Mouse (Mus musculus): ENCODE data around the gene Arhgef3.

Gene Arhgef3

GRCm38 (mm10) chr14:27388616-27389015, 273.9 kb downstream of the Arhgef3 start:
- no peak for DNase-seq

- DNase-seq, result no peak
Measured at GRCm38 (mm10) chr14:27389722-27390121, 275.0 kb downstream of the Arhgef3 start.

DNA sequence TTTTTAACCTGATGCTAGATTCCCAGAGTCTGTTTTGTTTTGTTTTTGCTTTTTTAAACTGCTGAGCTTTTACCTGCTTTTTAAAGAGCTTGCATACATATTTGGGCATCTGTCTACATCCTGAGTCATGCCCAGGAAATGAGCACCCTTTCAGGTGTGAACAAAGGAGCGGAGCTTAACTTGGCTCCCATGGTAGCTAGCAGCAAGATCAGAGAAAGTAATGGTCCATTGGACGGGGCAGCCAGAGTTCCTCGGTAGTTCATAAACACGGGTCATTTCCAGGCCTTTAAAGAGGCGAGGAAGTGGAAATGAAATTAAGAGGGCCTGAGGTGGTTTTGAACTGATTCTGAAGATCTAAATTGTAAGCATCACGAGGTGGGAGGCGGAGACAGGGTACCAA, 276.0 kb downstream of the Arhgef3 start:
- no peak for DNase-seq

DNA sequence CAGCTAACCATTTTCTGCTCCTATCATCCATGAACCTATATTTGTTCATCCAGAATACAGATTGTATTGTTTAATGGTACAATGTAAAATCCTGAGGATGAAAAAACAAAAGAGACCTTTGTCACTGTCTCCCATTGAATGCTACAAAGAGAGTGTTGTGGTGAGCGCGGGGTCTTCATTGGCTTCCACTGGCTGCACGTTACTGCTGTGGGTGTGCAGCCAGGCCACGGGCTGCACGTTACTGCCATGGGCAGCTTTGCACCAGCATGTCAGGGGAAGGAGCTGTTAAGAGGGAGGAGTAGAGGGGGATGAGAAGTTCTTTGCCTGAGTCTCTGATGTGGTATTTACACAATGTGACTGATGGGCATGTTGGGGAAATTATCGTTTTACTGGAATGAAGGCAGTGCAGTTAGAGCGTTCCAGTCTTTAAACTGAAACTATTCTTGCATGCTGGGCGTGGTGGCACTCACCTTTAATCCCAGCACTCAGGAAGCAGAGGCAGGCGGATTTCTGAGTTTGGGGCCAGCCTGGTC, 277.1 kb downstream of the Arhgef3 start:
- DNase-seq, result no peak

- no peak for DNase-seq
Measured at GRCm38 (mm10) chr14:27392660-27393059, 278.0 kb downstream of the Arhgef3 start.

- no peak for DNase-seq
Measured at GRCm38 (mm10) chr14:27393806-27394205, 279.1 kb downstream of the Arhgef3 start.

DNA sequence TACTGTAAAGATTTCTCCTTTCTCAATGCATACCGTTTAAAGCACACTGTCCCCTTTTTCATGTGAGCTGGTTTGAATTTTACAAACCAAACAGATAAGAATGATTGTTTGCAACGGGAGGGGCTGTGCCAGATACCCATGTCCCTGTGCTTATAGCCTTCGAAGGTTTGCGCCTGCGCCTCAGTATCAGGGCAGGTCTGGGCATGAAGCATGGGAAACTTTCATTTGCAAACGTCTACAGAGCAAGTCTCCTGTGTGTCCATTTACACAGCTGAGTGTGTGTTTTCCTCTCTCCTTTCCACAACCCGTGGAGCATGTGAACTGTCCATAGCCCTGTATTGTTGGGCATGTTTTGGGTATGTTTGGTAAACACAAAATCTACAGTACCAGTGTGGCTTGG, 281.7 kb downstream of the Arhgef3 start:
- DNase-seq, result no peak

DNA sequence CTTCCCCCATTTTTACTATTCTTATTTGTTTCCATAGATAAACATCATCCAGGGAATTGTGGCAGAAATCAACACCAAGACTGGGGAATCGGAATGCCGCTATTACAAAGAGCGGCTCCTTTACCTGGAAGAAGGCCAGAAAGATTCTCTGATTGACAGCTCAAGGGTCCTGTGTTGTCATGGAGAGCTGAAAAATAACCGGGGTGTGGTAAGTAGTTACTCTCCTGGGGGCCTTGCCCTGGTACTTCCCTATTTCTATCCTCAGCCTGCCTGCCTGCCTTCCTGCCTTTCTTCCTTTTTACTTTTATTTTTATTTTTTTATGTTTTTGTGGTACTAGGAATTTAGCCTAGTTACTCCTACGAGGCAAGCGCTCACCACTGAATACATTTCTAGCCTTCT, 282.8 kb downstream of the Arhgef3 start:
- no peak for DNase-seq

GRCm38 (mm10) chr14:27400495-27400894, 285.8 kb downstream of the Arhgef3 start:
- no peak for DNase-seq

- no peak for DNase-seq
Measured at GRCm38 (mm10) chr14:27401717-27402278, 287.1 kb downstream of the Arhgef3 start.

- DNase-seq, result no peak
Measured at GRCm38 (mm10) chr14:27402332-27403250, 287.9 kb downstream of the Arhgef3 start.

DNA sequence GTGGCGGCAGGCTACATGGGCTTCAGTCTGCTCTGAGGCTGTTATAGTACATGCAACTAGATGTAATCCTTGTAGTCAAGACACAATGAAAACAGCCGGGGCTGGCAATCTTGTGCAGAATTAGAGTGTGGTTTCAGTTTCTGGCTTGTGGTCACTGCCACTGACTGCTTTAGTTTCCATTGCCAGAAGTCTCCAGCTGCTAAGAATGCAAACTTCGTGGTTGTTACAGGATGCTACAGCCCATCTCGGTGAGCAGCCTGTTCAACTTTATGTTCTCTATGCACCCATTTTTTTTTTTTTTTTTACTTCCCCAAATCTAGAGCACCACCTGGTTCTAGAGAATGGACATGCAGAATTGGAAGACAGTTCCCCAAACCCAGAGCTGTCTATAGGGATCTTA, 290.8 kb downstream of the Arhgef3 start:
- DNase-seq, result no peak

DNA sequence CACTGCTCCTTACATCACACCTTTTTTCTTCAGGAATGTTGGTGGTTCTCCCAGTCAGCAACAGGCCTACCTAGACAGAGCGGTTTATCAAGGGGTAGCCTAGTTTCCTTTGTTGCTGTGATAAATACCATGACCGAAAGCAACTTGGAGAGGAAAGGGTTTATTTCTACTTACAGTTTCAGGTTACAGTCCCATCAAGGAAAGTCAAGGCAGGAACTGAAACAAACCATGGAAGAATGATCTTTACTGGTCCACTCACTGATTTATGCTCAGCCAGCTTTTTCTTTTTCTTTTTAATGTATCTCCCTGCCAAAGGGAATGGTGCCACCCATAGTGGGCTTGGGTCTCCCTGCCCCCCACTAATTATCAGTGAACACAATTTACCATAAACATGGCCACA, 291.2 kb downstream of the Arhgef3 start:
- DNase-seq, result no peak

GRCm38 (mm10) chr14:27408240-27408639, 293.5 kb downstream of the Arhgef3 start:
- DNase-seq, result no peak

- DNase-seq, result no peak
Measured at GRCm38 (mm10) chr14:27409662-27410061, 295.0 kb downstream of the Arhgef3 start.

- DNase-seq, result no peak
Measured at GRCm38 (mm10) chr14:27411492-27411891, 296.8 kb downstream of the Arhgef3 start.

DNA sequence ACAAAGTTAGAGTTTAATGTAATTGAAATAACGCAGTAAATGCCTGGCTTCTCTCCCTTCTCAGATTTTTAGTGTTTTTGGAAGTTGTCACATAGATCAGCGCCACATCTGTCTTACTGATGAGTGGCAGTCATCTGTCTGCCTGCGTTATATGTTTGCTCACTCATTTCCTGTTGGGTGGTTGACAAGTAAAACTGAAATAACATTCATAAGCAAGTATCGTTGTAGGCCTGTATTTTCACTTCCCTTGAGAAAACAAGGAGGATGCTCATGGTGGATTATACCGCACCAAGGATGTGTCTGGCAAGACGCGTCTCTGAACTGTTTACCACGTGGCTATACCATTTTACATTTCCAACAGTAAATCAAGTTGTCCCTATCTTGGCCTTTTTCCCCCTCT, 298.0 kb downstream of the Arhgef3 start:
- no peak for DNase-seq

GRCm38 (mm10) chr14:27413961-27414360, 299.3 kb downstream of the Arhgef3 start:
- peak in 1 of 2 experiments; percentile 44 for DNase-seq

GRCm38 (mm10) chr14:27420816-27421215, 306.1 kb downstream of the Arhgef3 start:
- no peak for DNase-seq

- no peak for DNase-seq
Measured at GRCm38 (mm10) chr14:27422301-27422700, 307.6 kb downstream of the Arhgef3 start.

DNA sequence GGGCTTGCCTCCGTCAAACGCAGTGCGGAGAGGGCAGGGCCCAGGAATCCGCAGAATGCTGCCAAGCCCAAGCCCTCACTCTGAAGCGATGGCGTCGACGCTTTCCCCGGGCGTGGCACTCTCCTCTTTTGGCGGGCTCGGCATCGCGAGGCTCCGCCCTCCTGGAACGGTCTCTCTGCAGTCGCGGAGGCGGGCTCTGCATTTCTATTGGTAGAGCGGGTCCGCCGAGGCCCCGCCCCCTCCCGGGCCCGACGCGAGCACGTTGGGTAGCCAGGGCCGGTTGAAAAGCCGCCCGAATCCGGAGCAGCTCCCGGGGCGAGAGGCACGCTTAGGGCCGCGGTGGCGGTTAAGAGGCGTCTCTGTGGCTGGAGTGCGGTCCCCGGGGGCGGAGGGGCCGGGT, 313.9 kb downstream of the Arhgef3 start, which contains the start of gene Fam208a:
Gene Fam208a, plus strand, starts transcription at position 262 of the 400 bp plus-strand sequence.
- DNase-seq, result peak; percentile 96 to 97

DNA sequence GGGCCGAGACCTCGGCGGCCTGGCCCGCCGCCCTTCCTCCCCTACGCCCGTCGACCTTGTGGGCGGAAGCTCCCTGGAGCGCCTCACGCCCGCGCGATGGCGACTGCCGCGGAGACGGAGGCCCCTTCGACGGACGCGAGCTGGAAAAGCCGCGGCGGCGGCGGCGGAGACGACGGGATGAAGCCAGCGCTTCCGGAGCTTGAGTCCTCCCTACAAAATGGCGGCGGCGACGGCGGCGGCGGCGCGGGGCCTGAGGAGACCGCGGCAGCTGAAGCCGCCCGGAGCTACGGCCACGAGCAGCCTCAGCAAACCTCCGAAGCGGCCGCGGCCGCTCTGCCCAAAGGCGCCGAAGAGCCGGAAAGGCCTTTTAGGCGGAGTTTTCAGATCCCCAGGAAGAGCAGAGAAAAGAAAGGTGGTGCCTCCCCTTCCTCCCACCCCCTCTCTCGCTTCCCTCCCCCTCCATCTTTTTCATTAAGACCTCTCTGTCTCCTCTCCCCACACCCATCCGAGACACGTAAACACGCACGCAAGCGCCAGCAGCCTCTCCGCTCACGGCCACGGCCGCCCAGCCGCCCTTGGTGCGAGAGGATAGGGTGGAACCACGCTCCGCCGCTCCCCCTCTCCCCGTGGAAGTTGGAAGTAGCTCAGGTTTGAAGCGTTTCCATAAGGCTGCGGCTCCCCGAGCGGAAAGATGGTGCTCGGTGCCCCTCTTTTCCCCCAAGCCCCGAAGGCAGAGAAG, 314.4 kb downstream of the Arhgef3 start:
- DNase-seq, result peak; percentile 92 to 93

DNA sequence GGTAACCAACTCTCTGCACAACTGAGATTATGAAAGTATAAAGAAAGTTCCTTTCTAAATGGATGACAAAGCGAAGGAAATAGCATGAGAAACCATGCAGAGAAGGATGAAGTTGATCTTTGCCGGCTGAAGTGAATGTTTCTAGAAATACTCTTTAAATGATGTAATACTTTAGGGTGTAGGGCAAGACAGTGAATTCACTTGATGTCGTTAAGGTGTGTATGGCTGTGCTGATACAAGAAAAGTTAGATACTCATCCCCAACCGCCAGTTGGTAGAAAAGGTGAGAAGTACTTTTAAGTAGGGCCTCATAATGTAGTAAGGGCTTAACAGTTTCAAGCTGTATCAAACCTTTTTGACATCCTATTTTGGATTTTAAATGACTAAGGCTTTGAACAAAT, 315.6 kb downstream of the Arhgef3 start:
- DNase-seq, result no peak
